Mouse (Mus musculus) monocyte, adult 59 days (primary cell): ENCODE results near the gene Klhl1. TPM values are rescaled to one million over a fixed set of nuclear protein-coding genes. Genes with fewer than 3 reads are reported as not detected.

Source experiments
- total RNA-seq, 2 experiments: library from RNA; stranded (reverse); gene quantifications; one replicate each; pipeline ENCODE4 v1.2.4; 2023

Gene Klhl1
- not detected for total RNA-seq

DNA sequence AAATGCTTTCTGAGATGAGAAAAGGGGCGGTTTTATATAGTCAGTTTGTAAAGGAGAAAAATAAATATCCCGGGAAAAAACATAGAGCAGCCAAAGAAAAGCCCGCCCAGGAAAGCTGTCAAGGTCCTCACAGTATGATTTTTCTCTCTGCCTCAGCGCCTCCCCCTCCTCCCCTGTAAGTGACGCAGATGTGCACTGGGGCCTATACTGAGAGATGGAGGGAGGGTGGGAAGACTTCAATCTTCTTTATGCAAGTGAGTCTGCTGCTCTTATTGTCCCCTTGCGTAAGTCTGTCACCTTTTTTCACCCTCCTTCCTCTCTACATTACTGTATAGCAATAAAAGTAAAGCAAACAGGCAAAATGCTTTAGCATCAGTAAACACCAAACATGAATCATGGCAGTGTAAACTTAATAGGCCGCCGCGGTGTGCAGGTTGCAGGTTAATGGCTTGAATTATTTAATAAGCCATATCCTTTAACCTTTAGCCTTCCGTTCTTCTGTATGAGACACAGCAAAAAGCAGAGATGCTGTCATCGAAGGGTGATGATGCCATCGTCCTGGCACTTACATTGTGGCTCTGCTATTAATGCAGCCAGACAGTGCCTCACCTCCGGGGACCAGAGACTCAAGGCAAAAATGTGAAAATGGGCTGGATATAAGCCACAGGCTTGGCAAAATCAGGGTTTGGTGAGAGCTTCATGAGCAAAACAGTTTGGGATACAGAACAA, at the start of gene Klhl1:
Gene Klhl1 (minus strand): TSS at position 149 of the 729 bp plus-strand sequence.

